ENCODE assay signal across 13 mouse cellular contexts in genomic region chr13:3709982-3710618, GRCm38 (mm10).
DNase-seq lines count a peak whose midpoint lies in the region; ATAC-seq and TF ChIP-seq lines count a peak whose summit lies in the region.
"Had no signal": no experiment of that assay in that cellular context is flagged by ENCODE, and none has a peak within 500 bp of the region (broad histone marks: within the 10 kb centered on the region; RNA-seq: fewer than 3 reads in every experiment).

No protein-coding gene starts in this region.

- no peaks in the 10 kb centered on the region for H3K36me3 ChIP-seq in heart, embryonic 13.5 days
- no peaks in the 10 kb centered on the region for H3K36me3 ChIP-seq in embryonic facial prominence, embryonic 12.5 days
- no peaks in the 10 kb centered on the region for H3K36me3 ChIP-seq in intestine, embryonic 16.5 days (ENCODE audit: control insufficient read depth, insufficient read depth, low read length)
- no peaks in the 10 kb centered on the region for H3K36me3 ChIP-seq in small intestine, adult 2 months (ENCODE audit: control insufficient read depth, insufficient read depth, low read length)

- no peaks in the 10 kb centered on the region for H3K9me3 ChIP-seq in heart, embryonic 13.5 days
- H3K9me3 ChIP-seq in embryonic facial prominence, embryonic 12.5 days, result 0 out of 2 replicates have a peak, but pooled peaks cover 6% of the 10 kb centered on the region
- H3K9me3 ChIP-seq in intestine, embryonic 16.5 days (ENCODE audit: control insufficient read depth, low read length), result no peaks in the 10 kb centered on the region

- WGBS in heart, embryonic 13.5 days, result 58% methylated on average over 7 of the region's 7 CpGs
- WGBS in embryonic facial prominence, embryonic 12.5 days, result 35% methylated on average over 7 of the region's 7 CpGs
- 42% methylated on average over 7 of the region's 7 CpGs for WGBS in intestine, embryonic 16.5 days
- WGBS in small intestine, adult 2 months, result 26% methylated on average over 7 of the region's 7 CpGs

- H3K4me3 ChIP-seq in heart, embryonic 13.5 days, result no peak overlapping the region
- H3K4me3 ChIP-seq in embryonic facial prominence, embryonic 12.5 days, result no peak overlapping the region
- no peak overlapping the region for H3K4me3 ChIP-seq in intestine, embryonic 16.5 days (ENCODE audit: low read length)
- H3K4me3 ChIP-seq in small intestine, adult 2 months (ENCODE audit: low read depth, low read length), result no peak overlapping the region

- intact Hi-C loops in heart, postnatal 25 days (cut with DNase I), result no loop called here

- no peak overlapping the region for H3K4me2 ChIP-seq in heart, embryonic 13.5 days
- 0 out of 2 replicates have a peak overlapping the region, but pooled peaks have one; percentile 29 for H3K4me2 ChIP-seq in embryonic facial prominence, embryonic 12.5 days (replicated peaks)
- no peak overlapping the region for H3K4me2 ChIP-seq in intestine, embryonic 16.5 days (ENCODE audit: low read depth, low read length)

- H3K27ac ChIP-seq in heart, embryonic 13.5 days (replicated peaks), result peak overlapping the region; percentile 84
- peak overlapping the region; percentile 88 for H3K27ac ChIP-seq in embryonic facial prominence, embryonic 12.5 days
- H3K27ac ChIP-seq in intestine, embryonic 16.5 days (ENCODE audit: low read length), result peak overlapping the region; percentile 53
- H3K27ac ChIP-seq in small intestine, adult 2 months (ENCODE audit: insufficient read depth, low read depth, low read length), result peak overlapping the region; percentile 64

- no peak overlapping the region for H3K9ac ChIP-seq in heart, embryonic 13.5 days
- no peak overlapping the region for H3K9ac ChIP-seq in embryonic facial prominence, embryonic 12.5 days
- no peak overlapping the region for H3K9ac ChIP-seq in intestine, embryonic 16.5 days (ENCODE audit: low read depth, low read length)
- H3K9ac ChIP-seq: forebrain, postnatal 0 days had no signal

- TF ChIP-seq POLR2A in small intestine, adult 2 months (IDR thresholded peaks at IDR 0.05; ENCODE audit: low read depth, low read length), result no peak

- no peak for DNase-seq in heart, postnatal 25 days (ENCODE audit: low spot score)
- DNase-seq in right cerebral cortex, adult 18-20 months, result no peak
- DNase-seq in urinary bladder, adult 18-20 months (ENCODE audit: low spot score in 2 of 2), result no peak
- DNase-seq: cerebellum, adult 11-12 months; forebrain, postnatal 0 days; kidney, adult 11 months; kidney, postnatal 4 days; lung, postnatal 4 days; thymus, postnatal 14 days had no signal

- H3K27me3 ChIP-seq in heart, embryonic 13.5 days (replicated peaks), result no peaks in the 10 kb centered on the region
- no peaks in the 10 kb centered on the region for H3K27me3 ChIP-seq in embryonic facial prominence, embryonic 12.5 days
- no peaks in the 10 kb centered on the region for H3K27me3 ChIP-seq in intestine, embryonic 16.5 days (replicated peaks; ENCODE audit: control insufficient read depth, insufficient read depth, low read length)
- no peaks in the 10 kb centered on the region for H3K27me3 ChIP-seq in small intestine, adult 2 months (ENCODE audit: control insufficient read depth, insufficient read depth, low read length)

- peaks cover 28% of the 10 kb centered on the region for H3K4me1 ChIP-seq in heart, embryonic 13.5 days
- H3K4me1 ChIP-seq in embryonic facial prominence, embryonic 12.5 days, result peaks cover 25% of the 10 kb centered on the region
- H3K4me1 ChIP-seq in intestine, embryonic 16.5 days (ENCODE audit: control insufficient read depth, insufficient read depth, low read length), result peaks cover 10% of the 10 kb centered on the region
- H3K4me1 ChIP-seq in small intestine, adult 2 months (ENCODE audit: control insufficient read depth, insufficient read depth, insufficient read length, low read length), result peaks cover 3% of the 10 kb centered on the region; the same call in 1 of the 2 replicates

- ATAC-seq in heart, embryonic 13.5 days (ENCODE audit: extremely low read depth, insufficient number of reproducible peaks, low FRiP score, low TSS enrichment), result no peak
- ATAC-seq in embryonic facial prominence, embryonic 12.5 days (ENCODE audit: insufficient number of reproducible peaks, insufficient read depth, low FRiP score, low TSS enrichment), result no peak
- peak; percentile 86 for ATAC-seq in intestine, embryonic 16.5 days
- ATAC-seq: forebrain, postnatal 0 days had no signal

- no peak for TF ChIP-seq CTCF in small intestine, adult 2 months (IDR thresholded peaks at IDR 0.05; ENCODE audit: extremely low read depth, insufficient read length, insufficient replicate concordance, low read depth, low read length)
